18 mouse cellular contexts compared by ENCODE assay signal in genomic region chr6:145958070-145958469, GRCm38 (mm10). TPM values are rescaled to one million over a fixed set of nuclear protein-coding genes. Genes with fewer than 3 reads are reported as not detected.
DNase-seq lines count a peak whose midpoint lies in the region; ATAC-seq lines count a peak whose summit lies in the region.
"Had no signal": no experiment of that assay in that cellular context is flagged by ENCODE, and none has a peak within 500 bp of the region (broad histone marks: within the 10 kb centered on the region; RNA-seq: fewer than 3 reads in every experiment).

No protein-coding gene starts in this region.

- H3K9me3 ChIP-seq in heart, embryonic 10.5 days, result no peaks in the 10 kb centered on the region
- no peaks in the 10 kb centered on the region for H3K9me3 ChIP-seq in embryonic facial prominence, embryonic 15.5 days (replicated peaks)
- no peaks in the 10 kb centered on the region for H3K9me3 ChIP-seq in limb, embryonic 11.5 days (ENCODE audit: control insufficient read depth, low read length)
- H3K9me3 ChIP-seq: hindbrain, embryonic 15.5 days; liver, embryonic 13.5 days; midbrain, embryonic 12.5 days; neural tube, embryonic 13.5 days had no signal

- H3K4me1 ChIP-seq in heart, embryonic 10.5 days, result peaks cover 32% of the 10 kb centered on the region
- peaks cover 21% of the 10 kb centered on the region for H3K4me1 ChIP-seq in embryonic facial prominence, embryonic 15.5 days
- peaks cover 17% of the 10 kb centered on the region for H3K4me1 ChIP-seq in limb, embryonic 11.5 days (ENCODE audit: control insufficient read depth, insufficient read depth, low read length)
- H3K4me1 ChIP-seq: hindbrain, embryonic 15.5 days; liver, embryonic 13.5 days had no signal

- H3K27ac ChIP-seq in heart, embryonic 10.5 days, result peak overlapping the region; percentile 90
- H3K27ac ChIP-seq in embryonic facial prominence, embryonic 15.5 days (replicated peaks), result no peak overlapping the region
- no peak overlapping the region; the same call in 1 of the 2 replicates for H3K27ac ChIP-seq in limb, embryonic 11.5 days (replicated peaks; ENCODE audit: low read depth, low read length)
- H3K27ac ChIP-seq: hindbrain, embryonic 15.5 days; left cerebral cortex, adult 2 months; liver, embryonic 13.5 days; midbrain, embryonic 12.5 days; neural tube, embryonic 13.5 days had no signal

- intact Hi-C loops in heart, postnatal 14 days (cut with DNase I), result loop anchor here (5.0 kb wide), 1 partner anchor 91 kb away; the partner anchor contains the start of gene Bhlhe41

- no peak overlapping the region for H3K4me3 ChIP-seq in heart, embryonic 10.5 days
- no peak overlapping the region for H3K4me3 ChIP-seq in embryonic facial prominence, embryonic 15.5 days (replicated peaks)
- no peak overlapping the region for H3K4me3 ChIP-seq in limb, embryonic 11.5 days (ENCODE audit: low read depth, low read length)
- H3K4me3 ChIP-seq: erythroblast, embryonic 14.5 days; hindbrain, embryonic 15.5 days; left cerebral cortex, adult 2 months; liver, embryonic 13.5 days; midbrain, embryonic 12.5 days; neural tube, embryonic 13.5 days had no signal

- ATAC-seq in embryonic facial prominence, embryonic 15.5 days (ENCODE audit: insufficient number of reproducible peaks, low FRiP score, low TSS enrichment, low read depth), result peak; percentile 61; the same call in 1 of the 2 replicates
- ATAC-seq in limb, embryonic 11.5 days (ENCODE audit: insufficient number of reproducible peaks, low FRiP score, low TSS enrichment, low read depth), result peak; percentile 42; the same call in 1 of the 2 replicates

- H3K36me3 ChIP-seq in heart, embryonic 10.5 days, result 0 out of 2 replicates have a peak, but pooled peaks cover 5% of the 10 kb centered on the region
- no peaks in the 10 kb centered on the region for H3K36me3 ChIP-seq in embryonic facial prominence, embryonic 15.5 days
- no peaks in the 10 kb centered on the region for H3K36me3 ChIP-seq in limb, embryonic 11.5 days (ENCODE audit: control insufficient read depth, insufficient read depth, low read length)
- H3K36me3 ChIP-seq: hindbrain, embryonic 15.5 days; liver, embryonic 13.5 days; midbrain, embryonic 12.5 days; neural tube, embryonic 13.5 days had no signal

- H3K4me2 ChIP-seq in embryonic facial prominence, embryonic 15.5 days (replicated peaks), result no peak overlapping the region
- H3K4me2 ChIP-seq in limb, embryonic 11.5 days (ENCODE audit: low read depth, severe bottlenecking), result no peak overlapping the region
- H3K4me2 ChIP-seq: hindbrain, embryonic 15.5 days; liver, embryonic 13.5 days; midbrain, embryonic 12.5 days; neural tube, embryonic 13.5 days had no signal

- peak; percentile 59 for DNase-seq in adrenal gland, postnatal 14 days
- DNase-seq in adrenal gland, adult 18-20 months (ENCODE audit: low spot score in 2 of 2), result no peak
- no peak for DNase-seq in heart, embryonic 10.5 days (ENCODE audit: low spot score)
- DNase-seq in heart, postnatal 14 days, result no peak
- DNase-seq in limb, embryonic 11.5 days (ENCODE audit: low spot score), result peak; percentile 65
- no peak for DNase-seq in urinary bladder, postnatal 25 days (ENCODE audit: low spot score)
- no peak for DNase-seq in cerebellum, adult 11-12 months
- DNase-seq: cerebellum, postnatal 14 days; kidney, adult 8-10 months; liver, embryonic 13.5 days; lung, postnatal 10 days; thymus, postnatal 14 days had no signal

- 25% methylated on average over 5 of the region's 5 CpGs for WGBS in heart, embryonic 10.5 days
- WGBS in embryonic facial prominence, embryonic 15.5 days, result 15% methylated on average over 5 of the region's 5 CpGs
- WGBS in limb, embryonic 11.5 days, result 10% methylated on average over 5 of the region's 5 CpGs

- H3K9ac ChIP-seq in embryonic facial prominence, embryonic 15.5 days, result no peak overlapping the region
- no peak overlapping the region for H3K9ac ChIP-seq in limb, embryonic 11.5 days (ENCODE audit: low read length)
- H3K9ac ChIP-seq: hindbrain, embryonic 15.5 days; liver, embryonic 13.5 days; midbrain, embryonic 12.5 days; neural tube, embryonic 13.5 days had no signal

- H3K27me3 ChIP-seq in heart, embryonic 10.5 days (ENCODE audit: insufficient read depth, poor library complexity, severe bottlenecking), result no peaks in the 10 kb centered on the region
- H3K27me3 ChIP-seq in embryonic facial prominence, embryonic 15.5 days, result no peaks in the 10 kb centered on the region
- no peaks in the 10 kb centered on the region for H3K27me3 ChIP-seq in limb, embryonic 11.5 days (ENCODE audit: control insufficient read depth, insufficient read depth, low read length)
- H3K27me3 ChIP-seq: hindbrain, embryonic 15.5 days; liver, embryonic 13.5 days; midbrain, embryonic 12.5 days; neural tube, embryonic 13.5 days had no signal

RNA-seq across cellular contexts. Expression of gene Sspn, which starts 26.6 kb away (rescaled TPM):
- total RNA-seq in adrenal gland, postnatal 14 days (2021), result 13.0 and 13.7 TPM in 2 replicates
- total RNA-seq in adrenal gland, adult 18-20 months (2021), result 10 to 100 TPM; 10.2 to 10.5 TPM
- polyA plus RNA-seq in heart, embryonic 10.5 days (2016; fragmentation: Nextera tagmentation; extraction: Ambion mirVana), result 26.6 and 46.8 TPM in 2 replicates
- 100 to 1,000 TPM; 133 to 136 TPM for total RNA-seq in heart, postnatal 14 days (2021)
- polyA plus RNA-seq in embryonic facial prominence, embryonic 15.5 days (2015; fragmentation: Nextera tagmentation; extraction: Ambion mirVana), result 15.8 and 18.5 TPM in 2 replicates
- polyA plus RNA-seq in limb, embryonic 11.5 days (2014; fragmentation: Nextera tagmentation; extraction: Ambion mirVana), result 4.7 and 4.8 TPM in 2 replicates
- polyA plus RNA-seq: erythroblast, embryonic 14.5 days had no signal

Comparison
In these comparisons a context has a peak if more than half of its experiments do, and no peak if none do; other contexts are left out.
1. DNase-seq: peak in adrenal gland, postnatal 14 days (single experiment) and limb, embryonic 11.5 days (single experiment); none in adrenal gland, adult 18-20 months (0 of 2), heart, embryonic 10.5 days (single experiment), heart, postnatal 14 days (0 of 2), urinary bladder, postnatal 25 days (single experiment) and cerebellum, adult 11-12 months (single experiment).